Mouse (Mus musculus): ENCODE data around the gene Kif9.

The Kif9 gene

DNA sequence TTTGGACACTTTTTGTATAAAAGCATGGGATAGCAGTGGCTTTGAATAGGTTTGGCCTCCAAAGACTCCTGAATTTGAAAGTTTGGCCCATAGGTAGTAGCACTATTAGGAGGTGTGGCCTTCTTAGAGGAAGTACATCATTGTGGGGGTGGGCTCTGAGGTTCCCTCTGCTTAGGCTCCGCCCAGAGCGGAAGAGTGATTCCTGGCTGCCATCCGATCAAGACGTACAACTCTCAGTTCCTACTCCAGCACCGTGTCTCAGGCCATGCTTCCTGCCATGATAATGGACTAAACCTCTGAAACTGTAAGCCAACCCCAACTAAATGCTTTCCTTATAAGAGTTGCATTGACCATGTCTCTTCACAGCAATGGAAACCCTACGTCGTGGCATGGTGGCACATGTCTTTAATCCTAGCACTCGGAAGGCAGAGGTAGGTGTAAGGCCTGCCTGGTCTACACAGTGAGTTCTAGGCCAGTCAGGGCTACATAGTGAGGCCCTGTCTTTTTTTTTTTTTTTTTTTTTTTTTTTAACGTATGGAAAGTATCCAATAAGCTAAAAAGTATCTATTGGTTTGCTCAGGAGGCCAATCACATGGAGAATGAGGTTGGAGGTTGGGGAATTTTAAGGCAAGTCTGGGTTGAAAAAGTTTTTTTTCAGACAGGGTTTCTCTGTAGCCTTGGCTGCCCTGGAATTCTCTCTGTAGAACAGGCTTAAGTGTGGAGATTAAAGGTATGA is 52.4 kb downstream of the Kif9 start:
- DNase-seq = peak; percentile 27 to 30

DNA sequence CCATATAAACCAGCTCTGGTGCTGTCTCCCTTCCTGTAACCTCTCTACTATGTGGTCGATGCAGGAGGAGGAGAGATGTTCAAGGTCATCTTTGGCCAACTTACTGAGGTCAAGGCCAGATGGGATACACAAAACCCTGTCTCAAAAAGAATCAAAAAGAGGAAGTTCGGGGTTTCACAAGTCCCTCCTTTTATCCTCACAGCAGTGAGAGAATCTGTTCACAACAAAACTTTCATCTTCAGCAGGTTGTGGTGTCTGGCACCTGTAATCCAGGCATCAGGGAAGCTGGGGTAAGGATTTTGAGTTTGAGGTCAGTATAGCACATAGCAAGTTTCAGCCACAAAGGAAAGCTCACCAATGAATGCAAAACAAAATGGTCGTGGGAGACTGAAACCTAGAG is 53.9 kb downstream of the Kif9 start:
- peak in 1 of 2 experiments; percentile 8 for DNase-seq

DNA sequence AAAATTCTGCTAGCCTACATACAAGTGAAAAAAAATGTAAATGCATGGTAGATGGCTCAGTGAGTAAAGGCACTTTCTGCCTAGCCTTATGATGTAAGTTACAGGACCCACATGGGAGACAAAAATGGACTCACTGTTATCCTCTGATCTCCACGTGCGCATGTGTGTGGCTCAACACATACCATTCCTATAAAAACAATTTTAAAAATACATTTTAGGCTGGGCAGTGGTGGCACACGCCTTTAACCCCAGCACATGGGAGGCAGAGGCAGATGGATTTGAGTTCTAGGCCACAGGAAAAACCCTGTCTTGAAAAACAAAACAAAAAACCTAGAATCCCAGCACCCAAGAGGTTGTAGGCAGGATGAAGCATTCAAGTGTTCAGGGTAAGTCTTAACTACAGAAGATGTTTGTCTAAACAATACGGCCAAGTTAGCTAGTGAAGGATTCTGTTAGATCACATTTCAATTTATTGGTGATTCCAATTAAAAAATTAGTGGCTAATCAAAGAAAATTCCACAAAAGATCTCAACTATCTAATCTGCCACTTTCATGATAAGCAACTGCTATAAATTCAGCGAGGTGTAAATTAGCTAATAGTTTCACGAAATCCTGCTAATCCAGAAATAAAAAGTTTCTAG is 54.5 kb downstream of the Kif9 start:
- DNase-seq = no peak

DNA sequence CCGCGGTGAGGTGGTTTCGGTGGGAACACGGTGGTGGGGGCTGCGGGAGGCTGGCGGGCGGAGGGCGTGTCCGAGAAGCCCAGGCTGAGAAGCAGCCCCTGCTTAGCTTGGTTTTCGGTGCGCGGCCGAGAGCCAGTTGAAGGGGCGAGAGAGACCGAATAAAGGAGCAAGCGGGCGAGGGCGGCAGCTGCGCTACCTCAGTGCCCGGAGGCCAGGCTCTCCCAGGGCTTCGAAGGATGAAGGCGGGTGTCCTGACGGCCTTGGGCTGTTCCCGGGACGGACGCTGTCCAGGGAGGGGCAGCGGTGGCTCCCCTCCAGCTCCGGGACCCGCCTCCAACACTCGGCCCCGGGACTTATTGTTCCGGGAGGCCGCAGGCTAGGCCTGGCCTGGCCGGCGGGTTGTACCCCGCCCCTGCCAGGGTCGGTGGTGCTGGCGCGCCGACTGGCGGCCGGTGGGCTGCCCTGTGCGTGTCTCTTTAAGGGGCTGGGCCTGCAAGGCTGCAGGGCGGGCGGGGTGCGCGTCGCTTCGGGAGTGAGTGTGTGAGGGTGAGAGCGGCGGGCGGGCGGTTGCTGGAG is 55.2 kb downstream of the Kif9 start:
- peak; percentile 97 to 99 for DNase-seq

DNA sequence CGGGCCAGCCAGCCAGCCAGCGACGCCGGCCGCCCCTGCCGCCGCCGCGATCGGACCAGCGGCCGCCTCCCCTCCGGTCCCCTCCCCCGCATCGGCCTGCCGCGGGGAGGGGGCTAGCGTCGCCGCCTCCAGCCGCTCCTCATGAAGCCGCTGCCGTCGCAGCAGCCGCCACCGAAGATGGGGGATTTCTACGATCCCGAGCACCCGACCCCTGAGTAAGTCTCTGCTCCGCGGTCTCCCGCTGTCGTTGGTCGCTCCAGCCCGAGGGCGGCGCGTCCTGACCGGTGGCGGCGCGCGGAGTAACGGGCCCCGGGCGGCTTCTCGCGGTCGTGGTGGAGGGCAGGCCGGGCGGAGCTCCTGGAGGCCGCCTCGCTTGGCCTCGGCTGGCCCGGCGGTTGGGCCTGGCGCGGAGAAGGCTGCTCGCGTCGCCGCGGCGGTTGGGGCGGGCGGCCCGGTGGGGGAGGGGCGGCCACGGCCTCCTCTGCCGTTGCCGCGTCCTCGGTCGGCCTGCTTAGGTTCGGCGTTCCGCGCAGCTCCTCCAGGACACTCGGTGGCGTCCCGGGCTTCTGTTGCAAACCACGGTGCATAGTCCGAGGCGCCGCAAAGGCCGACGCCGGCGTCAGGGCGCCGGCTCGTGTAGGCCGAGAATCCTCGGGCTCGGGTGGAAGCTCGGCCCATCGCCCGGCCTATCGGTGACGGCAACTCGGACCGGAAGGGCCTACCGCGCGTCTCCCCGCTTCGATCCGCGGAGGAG is 56.0 kb downstream of the Kif9 start, which contains the start of gene Setd2:
Gene Setd2, plus strand, starts transcription at position 60 of the 754 bp plus-strand sequence.
- peak; percentile 80 to 81 for DNase-seq

DNA sequence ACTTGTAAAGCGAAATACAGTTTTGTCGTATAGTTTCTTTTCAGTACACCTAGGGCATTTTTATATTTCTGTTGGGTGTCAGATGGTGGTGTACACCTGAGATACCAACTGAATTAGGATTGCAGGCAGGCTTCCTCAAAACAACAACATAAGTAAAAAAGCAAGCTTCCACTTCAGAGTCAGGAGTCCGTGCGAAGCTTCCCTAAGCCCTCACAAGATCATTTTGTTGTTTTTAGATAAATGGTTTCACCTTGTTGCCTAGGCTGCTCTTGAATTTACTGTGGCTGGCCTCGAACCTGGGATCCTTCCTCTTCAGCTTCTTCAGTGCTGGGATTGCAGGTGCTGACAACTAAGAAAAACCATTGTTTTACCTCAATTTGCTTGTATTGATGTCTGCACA is 56.9 kb downstream of the Kif9 start:
- DNase-seq = no peak

DNA sequence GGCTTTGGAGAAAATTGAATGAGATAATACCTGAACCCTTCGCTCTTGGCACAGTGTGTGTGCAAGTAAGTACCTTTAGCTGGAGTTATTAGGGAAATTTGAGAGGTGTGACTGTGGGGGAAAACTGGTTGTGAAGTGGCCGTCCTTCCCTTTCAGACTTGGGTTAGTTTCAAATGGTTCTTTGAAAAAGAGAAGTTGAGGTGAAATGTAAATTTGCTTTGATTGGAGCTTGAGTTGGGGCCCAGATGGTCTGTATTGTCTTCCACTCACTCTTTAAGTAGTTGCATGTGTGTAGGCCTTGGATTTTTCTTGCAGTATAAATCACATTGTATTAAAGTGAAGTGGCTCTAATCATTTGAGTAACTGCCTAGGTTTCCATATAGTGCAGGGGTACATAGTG is 58.4 kb downstream of the Kif9 start:
- no peak for DNase-seq

DNA sequence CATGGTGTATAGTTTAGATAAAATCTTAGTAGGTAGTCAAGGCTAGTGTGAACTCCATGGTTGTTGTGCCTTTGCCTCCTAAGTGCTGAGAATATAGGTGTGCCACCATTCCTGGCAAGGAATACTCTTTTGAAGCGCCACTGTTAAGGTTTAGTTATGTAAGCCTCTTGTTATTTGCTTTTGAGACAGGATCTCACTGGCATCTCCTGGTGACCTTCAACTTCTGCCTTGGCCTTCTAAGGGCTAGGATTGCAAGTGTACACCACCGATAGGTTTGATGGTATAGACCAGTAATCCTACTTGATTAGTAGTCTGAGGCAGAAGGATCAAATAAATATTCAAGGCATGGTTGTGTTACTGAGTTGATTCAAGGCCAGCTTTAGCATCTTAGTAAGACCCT is 59.9 kb downstream of the Kif9 start:
- DNase-seq = no peak

DNA sequence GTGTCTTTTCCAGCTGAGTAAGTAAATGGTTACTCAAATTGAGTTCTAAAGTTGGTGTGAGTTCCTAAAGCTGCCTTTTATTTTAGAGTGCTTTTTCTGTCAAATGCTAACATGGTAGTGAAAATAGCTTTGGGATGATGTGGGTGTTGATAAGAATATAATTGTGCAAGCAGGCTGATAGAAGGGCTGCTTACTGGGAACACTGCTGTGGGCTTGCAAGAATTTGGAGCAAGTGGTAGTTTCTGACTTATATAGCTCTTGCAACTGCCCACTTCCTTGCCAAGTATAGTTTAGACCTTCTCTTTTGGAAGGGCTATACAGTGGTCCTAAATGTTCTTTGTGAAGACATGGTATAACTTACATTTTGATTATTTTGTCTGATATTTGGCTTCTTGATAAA is 61.8 kb downstream of the Kif9 start:
- DNase-seq = no peak

DNA sequence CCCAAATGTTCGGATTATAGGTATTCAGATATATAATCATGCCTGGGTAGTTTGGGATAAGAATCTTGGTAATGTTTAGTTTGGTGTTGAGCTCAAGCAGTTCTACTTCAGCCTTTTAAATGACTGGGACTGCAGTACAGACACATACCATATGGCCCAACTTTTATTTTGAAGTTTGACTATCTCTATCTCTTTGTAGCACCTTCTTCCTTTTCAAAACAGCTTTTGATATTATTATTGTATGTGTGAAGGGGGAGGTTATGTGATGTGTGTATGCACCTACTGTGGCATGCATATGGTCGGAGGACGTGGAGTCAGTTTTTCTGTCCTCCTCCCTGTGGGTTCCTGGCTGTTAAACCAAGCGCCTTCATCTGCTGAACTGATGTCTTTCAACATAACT is 65.2 kb downstream of the Kif9 start:
- no peak for DNase-seq

DNA sequence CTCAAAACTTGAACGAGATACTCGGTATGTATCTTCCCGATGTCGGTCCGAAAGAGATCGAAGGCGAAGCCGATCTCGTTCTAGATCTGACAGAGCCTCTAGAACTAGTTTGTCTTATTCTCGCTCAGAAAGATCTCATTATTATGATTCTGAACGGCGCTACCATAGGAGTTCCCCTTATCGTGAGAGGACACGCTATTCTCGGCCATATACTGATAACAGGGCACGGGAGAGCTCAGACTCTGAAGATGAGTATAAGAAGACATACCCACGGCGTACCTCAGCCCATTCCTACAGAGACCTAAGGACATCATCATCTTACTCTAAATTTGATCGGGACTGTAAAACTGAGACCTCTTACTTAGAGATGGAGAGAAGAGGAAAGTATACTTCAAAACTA is 71.5 kb downstream of the Kif9 start:
- no peak for DNase-seq

DNA sequence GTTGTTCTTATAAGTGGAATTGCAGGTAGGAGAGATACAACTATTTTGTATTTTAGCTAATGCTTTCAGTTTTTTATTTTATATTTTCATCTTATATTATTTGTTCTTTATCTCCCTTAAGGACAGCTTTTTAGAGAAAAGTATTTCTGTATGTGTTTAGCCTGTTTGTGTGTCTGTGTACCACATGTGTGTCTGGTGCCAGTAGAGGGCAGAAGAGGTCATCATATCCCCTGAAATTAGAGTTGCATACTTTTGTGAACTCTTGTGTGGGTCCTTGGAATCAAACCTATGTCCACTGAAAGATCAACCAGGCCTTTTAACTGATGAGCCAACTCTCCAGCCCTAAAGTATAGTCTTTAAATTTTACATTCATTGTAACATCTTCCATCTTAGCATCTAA is 91.6 kb downstream of the Kif9 start:
- no peak for DNase-seq

Measured in lung, postnatal 4 days (tissue).